Mouse (Mus musculus) G1E (cell line): ENCODE results near the gene Sv2b.

ENCODE experiments used
- CTCF ChIP-seq: IDR thresholded peaks from 2 replicates; pipeline ENCODE4 v1.5.1; 2012; ENCODE audit warnings: low read depth, low read length, inconsistent platforms, mixed read lengths
- GATA1 ChIP-seq: IDR thresholded peaks from 2 replicates; pipeline ENCODE4 v1.6.1; 2012; ENCODE audit warnings: borderline replicate concordance, low read length, inconsistent platforms, mixed read lengths
- TAL1 ChIP-seq: conservative IDR thresholded peaks from 2 replicates; pipeline ENCODE4 v1.6.1; 2012; ENCODE audit warnings: low read depth, low read length, inconsistent platforms, mixed read lengths

DNA sequence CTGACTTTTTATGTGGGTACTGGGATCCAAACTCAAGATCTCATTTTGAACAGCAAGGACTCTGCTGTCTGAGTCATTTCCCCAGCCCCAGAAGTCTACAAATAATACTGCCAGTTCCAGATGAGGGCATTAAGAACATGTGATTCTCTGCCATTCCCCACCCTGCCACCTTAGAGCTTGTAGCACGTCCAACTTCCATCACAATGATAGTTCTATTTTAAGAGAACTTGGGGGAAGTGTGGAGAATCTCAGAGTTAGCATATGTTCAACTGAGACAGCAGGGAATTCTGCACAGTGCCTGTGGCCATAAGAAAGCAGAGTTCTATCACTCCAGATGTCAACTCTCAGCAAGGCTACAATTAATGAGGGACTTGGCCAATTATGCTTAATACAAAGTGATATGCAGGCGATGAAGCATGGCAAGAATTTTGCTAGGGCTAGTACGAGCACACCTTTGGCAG lies 37.1 kb downstream of the Sv2b start:
- no peak for TF ChIP-seq CTCF
- TF ChIP-seq GATA1 = no peak
- no peak for TF ChIP-seq TAL1
